Mouse (Mus musculus): Measurements from ENCODE around the gene Gm21913. TPM values are rescaled to one million over a fixed set of nuclear protein-coding genes. Genes with fewer than 3 reads are reported as not detected.
"Not testable (repeated sequence)": the region's sequence is repeated elsewhere in the genome, so short reads cannot be mapped to it uniquely, and the experiment has no call there.

The Gm21913 gene
- polyA plus RNA-seq (2015; fragmentation: Nextera tagmentation; extraction: Ambion mirVana), result not detected in 2 replicates

- H3K27me3 ChIP-seq; H3K4me3 ChIP-seq; H3K36me3 ChIP-seq; H3K4me2 ChIP-seq; H3K4me1 ChIP-seq (replicated peaks); ATAC-seq (ENCODE audit: low FRiP score, low read depth); H3K9me3 ChIP-seq; H3K9ac ChIP-seq; H3K27ac ChIP-seq (replicated peaks): not testable (repeated sequence)
- WGBS, result no CpG with 5 or more reads among the region's 3 CpGs
Measured at GRCm38 (mm10) chrY:74623596-74623995, at the start of gene Gm21913. Gm21913 (plus strand) TSS chrY:74623896.

Other genes starting within 250 kb of the Gm21913 start
- not detected in 2 replicates for gene Gm29110, start 153.4 kb upstream of the Gm21913 start, polyA plus RNA-seq (2015; fragmentation: Nextera tagmentation; extraction: Ambion mirVana)

All from hindbrain, embryonic 15.5 days (tissue).